Mouse (Mus musculus) MEL (cell line): Measurements from ENCODE around the gene Barx2.

Experiments used
- CTCF ChIP-seq, 3 experiments: IDR thresholded peaks in 2 of 3; conservative IDR thresholded peaks in 1 of 3; 2 replicates each; pipeline ENCODE4 v1.5.1; 2011 to 2012; ENCODE audit warnings: low read length in 3 of 3, low read depth in 2 of 3, mild to moderate bottlenecking in 2 of 3, improper control_type of control experiment in 1 of 3, inconsistent platforms in 1 of 3, mixed read lengths in 1 of 3, moderate library complexity in 1 of 3; ENCODE audit not compliant: control insufficient read depth in 1 of 3, insufficient read depth in 1 of 3, poor library complexity in 1 of 3, severe bottlenecking in 1 of 3
- EP300 ChIP-seq, 2 experiments: IDR thresholded peaks; 2 replicates each; pipeline ENCODE4 v1.6.1; 2011; ENCODE audit warnings: improper control_type of control experiment in 2 of 2, low read length in 2 of 2, low read depth in 1 of 2, mild to moderate bottlenecking in 1 of 2
- JUND ChIP-seq: IDR thresholded peaks from 2 replicates; pipeline ENCODE4 v1.6.1; 2011; ENCODE audit warnings: low read depth, mild to moderate bottlenecking, improper control_type of control experiment, low read length
- MAZ ChIP-seq: IDR thresholded peaks from 2 replicates; pipeline ENCODE4 v1.6.1; 2012; ENCODE audit warnings: low read depth, mild to moderate bottlenecking, inconsistent platforms, low read length, improper control_type of control experiment
- POLR2A ChIP-seq, 2 experiments: IDR thresholded peaks; 2 replicates each; pipeline ENCODE4 v1.6.1; 2011 to 2012; ENCODE audit warnings: low read length in 2 of 2, mild to moderate bottlenecking in 2 of 2, control low read depth in 1 of 2, improper control_type of control experiment in 1 of 2, low read depth in 1 of 2, moderate library complexity in 1 of 2; ENCODE audit not compliant: control insufficient read depth in 1 of 2, insufficient read depth in 1 of 2, poor library complexity in 1 of 2
- SMC3 ChIP-seq: IDR thresholded peaks from 2 replicates; pipeline ENCODE4 v1.6.1; 2011; ENCODE audit warnings: low read depth, low read length, improper control_type of control experiment
- USF1 ChIP-seq: IDR thresholded peaks from 2 replicates; pipeline ENCODE4 v1.6.1; 2014; ENCODE audit warnings: low read depth, mild to moderate bottlenecking, inconsistent platforms, low read length, improper control_type of control experiment, moderate library complexity
- ZMIZ1 ChIP-seq: IDR thresholded peaks from 2 replicates; pipeline ENCODE4 v1.6.1; 2012; ENCODE audit warnings: low read depth, mild to moderate bottlenecking, inconsistent platforms, low read length, improper control_type of control experiment, moderate library complexity

DNA sequence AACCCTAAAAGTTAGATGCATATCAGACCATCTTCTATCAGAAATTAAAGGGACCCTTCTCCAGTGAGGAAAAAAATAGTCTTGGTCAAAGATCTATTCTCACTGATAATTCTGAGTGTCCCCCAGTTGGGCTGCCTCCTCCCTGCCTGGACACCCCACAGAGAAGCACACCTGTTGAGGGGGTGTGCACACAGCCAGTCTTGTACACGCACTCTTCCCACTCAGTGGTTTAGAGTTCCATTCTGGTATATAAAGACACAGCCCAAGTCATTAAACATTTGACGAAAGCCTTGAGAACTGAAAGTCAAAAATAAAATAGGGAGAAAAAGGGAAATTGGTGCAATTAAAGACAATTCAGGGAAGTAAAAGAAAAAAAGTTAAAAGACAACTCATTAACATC lies 30.9 kb downstream of the Barx2 start:
- TF ChIP-seq POLR2A (IDR thresholded peaks at IDR 0.05; ENCODE audit: control insufficient read depth in 1 of 2, insufficient read depth in 1 of 2, low read depth in 1 of 2, low read length in 2 of 2, poor library complexity in 1 of 2) (no peak), ZMIZ1 (no peak), CTCF (IDR thresholded peaks at IDR 0.05 in 2 of 3, conservative IDR thresholded peaks at IDR 0.05 in 1 of 3; ENCODE audit: control insufficient read depth in 1 of 3, insufficient read depth in 1 of 3, low read depth in 2 of 3, low read length in 3 of 3, poor library complexity in 1 of 3, severe bottlenecking in 1 of 3) (no peak), USF1 (no peak), JUND (no peak), SMC3 (no peak), EP300 (IDR thresholded peaks at IDR 0.05; ENCODE audit: low read depth in 1 of 2, low read length in 2 of 2) (no peak), MAZ (no peak)
